Mouse (Mus musculus): ENCODE measurements at regions not wholly inside any gene's neighbourhood (a gene's known extent, or its start where the extent isn't known, plus 50 kb on each side); places are given as distances from the start of the nearest gene placed in this dataset.

DNA sequence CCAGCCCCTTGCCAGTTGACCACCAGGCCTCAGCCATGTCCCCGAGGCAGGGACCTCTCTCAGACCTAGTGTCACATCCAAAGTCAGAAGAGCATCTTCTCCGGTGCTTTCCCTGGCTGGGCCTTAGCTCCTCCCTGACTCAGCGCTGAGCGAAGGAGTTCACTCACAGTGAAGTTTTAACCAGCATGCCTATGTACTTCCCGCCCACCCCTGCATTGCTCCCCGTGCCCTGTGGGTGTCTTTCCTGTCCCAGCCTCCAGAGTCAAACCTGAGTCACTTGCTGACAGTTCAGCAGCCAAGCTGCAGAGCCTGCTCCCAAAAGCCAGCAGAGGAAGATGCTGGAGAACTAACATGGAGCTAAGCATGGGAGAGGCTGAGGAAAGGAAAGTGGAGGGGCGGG, 55.6 kb upstream of the Unc5a start:
- in situ Hi-C loops (cut with MboI, MseI) = no loop called here

GRCm38 (mm10) chr13:54895981-54896380, 53.2 kb upstream of the Unc5a start:
- in situ Hi-C loops (cut with MboI, MseI) = no loop called here

All from regulatory T cell (primary cell).